Mouse (Mus musculus) forebrain, embryonic 10.5 days (tissue): ENCODE measurements around the gene Cmc1. TPM values are rescaled to one million over a fixed set of nuclear protein-coding genes. Genes with fewer than 3 reads are reported as not detected.

Source experiments
- DNase-seq: peaks from one replicate; pipeline ENCODE4 v3.0.0-alpha.2; 2017; ENCODE audit warnings: low spot score; ENCODE audit errors: extremely low spot score
- H3K27ac ChIP-seq: fragments of 300-500 bp; sonication (generic); 2 replicates; pipeline ENCODE4 v1.5.1; 2016; ENCODE audit warnings: mild to moderate bottlenecking
- H3K27me3 ChIP-seq: fragments of 300-500 bp; sonication (generic); 2 replicates; pipeline ENCODE4 v1.6.1; 2016; ENCODE audit warnings: mild to moderate bottlenecking; ENCODE audit not compliant: poor library complexity, severe bottlenecking
- H3K36me3 ChIP-seq: fragments of 300-500 bp; sonication (generic); replicated peaks from 2 replicates; pipeline ENCODE4 v1.6.1; 2016; ENCODE audit warnings: mild to moderate bottlenecking, moderate library complexity
- H3K4me1 ChIP-seq: fragments of 300-500 bp; sonication (generic); 2 replicates; pipeline ENCODE4 v1.6.1; 2016
- H3K4me3 ChIP-seq: fragments of 300-500 bp; sonication (generic); 2 replicates; pipeline ENCODE4 v1.5.1; 2016; ENCODE audit warnings: mild to moderate bottlenecking, moderate library complexity
- H3K9me3 ChIP-seq: fragments of 300-500 bp; sonication (generic); 2 replicates; pipeline ENCODE4 v1.6.1; 2016; ENCODE audit warnings: mild to moderate bottlenecking, moderate library complexity
- WGBS: fragments of 180-500 bp; shearing (Covaris S2); methylation state at CpG from one replicate; pipeline ENCODE4 v1.1.7; 2016; 5-methylcytosine and 5-hydroxymethylcytosine counted together
- polyA plus RNA-seq: library from polyadenylated mRNA; unstranded; fragments of >200 nt; fragmentation: Nextera tagmentation; extraction: Ambion mirVana; gene quantifications from 2 replicates; pipeline ENCODE4 v1.2.1, GENCODE M21; 2016

Cmc1 gene
- 30.9 and 32.1 TPM in 2 replicates for polyA plus RNA-seq

DNA sequence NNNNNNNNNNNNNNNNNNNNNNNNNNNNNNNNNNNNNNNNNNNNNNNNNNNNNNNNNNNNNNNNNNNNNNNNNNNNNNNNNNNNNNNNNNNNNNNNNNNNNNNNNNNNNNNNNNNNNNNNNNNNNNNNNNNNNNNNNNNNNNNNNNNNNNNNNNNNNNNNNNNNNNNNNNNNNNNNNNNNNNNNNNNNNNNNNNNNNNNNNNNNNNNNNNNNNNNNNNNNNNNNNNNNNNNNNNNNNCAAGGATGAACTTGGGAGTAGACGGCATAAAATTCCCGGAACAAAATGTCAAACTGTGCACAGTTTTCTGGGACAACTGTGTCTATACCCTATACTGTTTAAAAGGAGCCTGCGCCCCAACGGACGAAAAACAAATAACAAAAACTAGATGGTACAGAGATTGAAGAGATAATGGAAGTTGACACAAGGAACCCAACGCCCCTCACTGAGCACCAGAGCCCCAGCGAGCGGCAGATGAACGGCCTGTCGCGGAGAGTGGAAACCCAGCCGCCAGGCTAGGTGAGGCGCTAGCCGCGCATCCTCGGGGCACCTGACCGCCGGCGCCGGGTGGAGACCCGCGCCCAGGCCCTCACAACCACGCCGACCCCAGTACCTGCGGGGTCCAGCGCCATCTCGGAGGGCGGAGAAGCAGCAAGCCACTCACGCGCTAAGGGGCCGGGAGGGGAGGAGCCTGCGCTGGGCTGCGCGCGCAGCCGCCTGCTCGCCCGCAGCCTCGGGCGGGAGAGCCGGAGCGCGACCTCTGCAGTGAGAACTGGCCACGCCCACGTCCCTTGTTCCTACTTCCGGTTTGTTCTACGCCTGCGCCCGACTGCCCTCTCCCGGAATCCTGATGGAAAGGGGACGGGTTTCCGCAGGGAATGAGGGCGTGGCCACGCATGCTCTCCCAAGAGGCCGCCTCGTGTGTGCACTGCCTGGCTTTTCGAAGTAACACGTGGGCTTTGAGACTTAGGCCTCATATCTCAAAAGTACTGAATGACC lies at the start of gene Cmc1:
TSS of gene Cmc1 (minus strand) at position 771 of the 996 bp plus-strand sequence.
- WGBS = 3% methylated on average over 58 of the region's 58 CpGs
- DNase-seq = peak; percentile 98
- H3K9me3 ChIP-seq = peaks cover 4% of the 10 kb centered on the region; the same call in 1 of the 2 replicates
- H3K4me1 ChIP-seq = peaks cover 22% of the 10 kb centered on the region
- H3K4me3 ChIP-seq = peak within 1 kb of the TSS; percentile 81
- peaks cover 9% of the 10 kb centered on the region for H3K27me3 ChIP-seq
- H3K36me3 ChIP-seq = peaks cover 2% of the 10 kb centered on the region; the same call in 1 of the 2 replicates
- H3K27ac ChIP-seq = peak within 1 kb of the TSS; percentile 95

DNA sequence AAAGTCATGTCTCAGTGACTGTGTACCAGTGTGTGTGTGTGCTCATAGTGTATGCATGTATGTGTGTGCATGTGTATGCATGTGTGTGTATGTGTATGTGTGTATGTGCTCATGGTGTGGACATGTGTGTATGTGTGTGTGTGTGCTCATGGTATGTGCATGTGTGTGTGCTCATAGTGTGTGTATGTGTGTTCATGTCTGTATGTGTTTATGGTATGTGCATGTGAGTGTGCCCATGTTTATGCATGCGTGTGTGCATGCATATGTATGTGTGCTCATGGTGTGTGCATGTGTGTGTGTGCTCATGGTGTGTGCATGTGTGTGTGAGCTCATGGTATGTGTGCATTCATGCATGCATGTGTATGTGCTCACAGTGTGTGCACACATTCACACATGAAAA lies 48.6 kb upstream of the Cmc1 start:
- H3K4me1 ChIP-seq = no peaks in the 10 kb centered on the region
- 87% methylated on average over 1 of the region's 1 CpGs for WGBS
- DNase-seq = no peak
- no peaks in the 10 kb centered on the region for H3K36me3 ChIP-seq
- H3K27me3 ChIP-seq = no peaks in the 10 kb centered on the region
- no peak overlapping the region for H3K27ac ChIP-seq
- no peak overlapping the region for H3K4me3 ChIP-seq
- no peaks in the 10 kb centered on the region for H3K9me3 ChIP-seq

DNA sequence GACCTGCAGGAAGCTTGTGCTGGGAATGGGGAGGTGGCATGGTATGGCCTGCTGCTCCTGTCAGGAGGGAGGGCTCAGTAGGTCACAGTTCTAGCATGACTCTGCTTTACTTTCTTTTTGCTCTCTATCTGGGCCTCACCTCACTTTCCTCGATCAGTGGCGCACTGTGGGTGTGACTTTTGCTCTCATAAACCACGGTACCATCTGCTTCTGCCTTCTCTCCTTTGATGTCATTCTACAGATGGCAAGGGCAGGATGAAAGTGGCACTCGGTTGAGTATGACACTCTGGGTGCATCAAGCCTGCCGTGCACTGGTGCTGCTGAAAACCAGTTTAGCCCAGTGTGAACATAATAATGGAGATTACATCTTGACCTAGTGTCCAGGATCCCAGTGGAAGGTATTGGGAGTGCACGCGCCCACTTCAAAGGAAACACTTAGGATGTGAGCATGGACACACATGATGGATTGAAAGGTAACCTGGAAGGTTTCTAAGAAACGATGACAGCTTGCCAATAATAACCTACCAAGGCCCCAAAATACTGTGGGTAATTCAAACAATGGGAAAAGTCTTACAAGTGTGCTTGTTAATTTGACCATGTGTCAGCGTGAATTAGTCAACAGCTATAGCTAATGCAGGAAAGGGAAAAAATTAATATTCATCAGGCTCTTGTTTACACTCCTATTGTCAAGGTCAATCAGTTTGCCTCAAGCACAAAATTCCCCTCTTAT lies 46.8 kb upstream of the Cmc1 start:
- DNase-seq = no peak

DNA sequence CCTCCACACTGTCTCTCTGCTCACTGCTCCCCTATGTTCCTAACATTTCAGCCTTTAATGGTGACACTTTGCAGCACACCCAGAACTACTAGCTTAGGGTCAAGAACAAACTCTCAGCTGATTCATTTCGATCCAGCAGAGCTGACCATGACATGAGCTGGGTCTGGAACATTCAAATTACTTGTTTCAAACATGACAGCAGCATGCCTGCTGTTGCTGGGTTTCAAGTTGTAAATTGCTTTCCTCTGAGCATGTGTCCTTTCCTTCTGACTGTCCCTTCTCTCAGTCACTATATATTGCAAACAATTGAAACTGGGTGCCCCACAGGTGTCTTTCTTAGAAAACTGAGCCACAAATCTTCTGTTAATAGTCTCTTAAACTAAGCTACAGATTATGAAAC lies 43.3 kb upstream of the Cmc1 start:
- DNase-seq = no peak
- no peaks in the 10 kb centered on the region for H3K4me1 ChIP-seq
- no peak overlapping the region for H3K27ac ChIP-seq
- 91% methylated on average over 1 of the region's 1 CpGs for WGBS
- H3K9me3 ChIP-seq = no peaks in the 10 kb centered on the region
- no peaks in the 10 kb centered on the region for H3K36me3 ChIP-seq
- H3K4me3 ChIP-seq = no peak overlapping the region
- no peaks in the 10 kb centered on the region for H3K27me3 ChIP-seq

More for the DNA sequence above, 46.8 kb upstream of the Cmc1 start:
- Histone ChIP-seq H3K27ac (no peak overlapping the region), H3K27me3 (no peaks in the 10 kb centered on the region), H3K4me3 (no peak overlapping the region), H3K4me1 (no peaks in the 10 kb centered on the region), H3K9me3 (no peaks in the 10 kb centered on the region), H3K36me3 (no peaks in the 10 kb centered on the region)
- 91% methylated on average over 9 of the region's 9 CpGs for WGBS

DNA sequence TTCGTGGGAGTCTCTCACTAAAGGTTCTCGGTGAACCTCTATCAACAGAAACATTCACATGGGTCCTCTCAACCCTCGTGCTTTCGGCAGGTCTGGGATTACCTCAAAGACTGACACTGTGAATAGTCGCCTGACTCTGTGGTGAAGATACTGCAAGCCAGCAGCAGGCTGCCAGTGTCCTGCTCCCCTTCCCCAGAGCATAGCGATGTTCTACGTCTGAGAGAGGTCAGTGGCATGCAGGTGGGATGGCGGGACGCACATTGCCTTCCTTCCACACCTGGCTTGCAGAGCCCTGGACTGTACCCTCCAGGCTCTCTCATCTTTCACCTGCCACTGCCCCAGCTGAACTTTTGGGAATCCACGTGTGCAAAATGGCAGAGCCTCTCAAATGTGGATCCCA lies 41.3 kb upstream of the Cmc1 start:
- Histone ChIP-seq H3K4me1 (peaks cover 16% of the 10 kb centered on the region), H3K27ac (no peak overlapping the region), H3K36me3 (no peaks in the 10 kb centered on the region), H3K4me3 (no peak overlapping the region), H3K27me3 (no peaks in the 10 kb centered on the region), H3K9me3 (no peaks in the 10 kb centered on the region)
- 84% methylated on average over 10 of the region's 10 CpGs for WGBS
- DNase-seq = no peak

DNA sequence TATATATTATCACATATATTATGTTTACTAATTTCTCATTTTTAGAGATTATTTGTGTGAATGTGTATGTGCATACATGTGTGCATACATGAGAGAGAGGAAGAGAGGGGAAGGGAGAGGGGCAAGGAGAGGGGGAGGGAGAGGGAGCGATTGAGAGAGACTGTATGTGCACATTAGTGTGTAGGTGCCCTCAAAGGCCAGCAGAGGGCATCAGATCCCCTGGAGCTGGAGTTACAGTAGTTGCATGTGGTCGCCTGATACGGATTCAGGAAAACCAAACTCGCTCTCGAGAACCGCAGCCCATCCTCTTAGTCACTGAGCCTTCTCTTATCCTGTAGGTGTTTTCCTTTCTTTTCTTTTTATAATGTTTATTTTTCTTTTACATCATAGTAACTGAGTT lies 38.4 kb upstream of the Cmc1 start:
- no peak for DNase-seq
- Histone ChIP-seq H3K36me3 (no peaks in the 10 kb centered on the region), H3K27me3 (no peaks in the 10 kb centered on the region), H3K9me3 (no peaks in the 10 kb centered on the region), H3K4me3 (no peak overlapping the region), H3K27ac (no peak overlapping the region), H3K4me1 (peaks cover 17% of the 10 kb centered on the region)
- 95% methylated on average over 6 of the region's 6 CpGs for WGBS

DNA sequence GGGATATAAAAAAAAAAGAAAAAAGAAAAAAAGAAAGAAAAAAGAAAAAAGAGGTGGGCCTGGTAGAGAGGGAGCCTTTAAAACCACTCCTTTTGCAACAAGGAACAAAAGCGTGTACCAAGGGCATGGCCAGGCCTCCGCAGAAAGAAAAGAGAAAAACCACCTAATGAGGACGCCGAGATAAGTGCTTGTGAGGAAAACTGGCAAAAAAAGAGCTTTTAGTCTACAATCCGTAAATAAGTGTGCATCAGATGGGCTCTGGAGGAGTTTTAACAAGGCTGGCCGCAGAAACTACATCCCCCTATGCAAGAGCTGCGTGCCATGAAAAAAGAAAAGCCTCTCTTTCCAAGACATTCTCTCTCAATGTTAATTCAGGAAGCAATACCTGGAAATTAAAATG lies 37.4 kb upstream of the Cmc1 start:
- 57% methylated on average over 7 of the region's 7 CpGs for WGBS
- H3K4me1 ChIP-seq = peaks cover 17% of the 10 kb centered on the region
- no peaks in the 10 kb centered on the region for H3K27me3 ChIP-seq
- H3K4me3 ChIP-seq = no peak overlapping the region
- no peak for DNase-seq
- no peaks in the 10 kb centered on the region for H3K36me3 ChIP-seq
- no peaks in the 10 kb centered on the region for H3K9me3 ChIP-seq
- peak overlapping the region; percentile 26; the same call in 1 of the 2 replicates for H3K27ac ChIP-seq

DNA sequence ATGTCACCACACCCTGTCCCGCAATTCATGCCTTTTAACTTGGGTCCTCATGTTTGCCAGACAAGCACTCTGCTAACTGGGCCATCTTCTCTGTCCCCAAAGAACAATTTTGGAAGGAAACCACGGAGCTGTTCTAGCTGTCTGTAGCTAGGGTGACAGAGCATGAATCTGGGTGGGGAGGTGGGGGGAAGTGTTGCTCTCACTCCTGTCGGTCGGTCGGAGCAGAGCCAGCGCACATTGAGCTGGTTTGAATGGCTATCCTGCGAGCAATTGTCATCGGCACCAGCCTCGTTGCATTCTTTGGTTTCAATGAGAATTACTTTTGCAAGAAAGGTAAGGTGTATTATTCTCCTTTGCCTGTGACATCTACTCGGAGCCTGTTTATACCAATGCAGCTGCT lies 36.8 kb upstream of the Cmc1 start:
- DNase-seq = no peak
- Histone ChIP-seq H3K36me3 (no peaks in the 10 kb centered on the region), H3K27me3 (no peaks in the 10 kb centered on the region), H3K4me1 (peaks cover 17% of the 10 kb centered on the region), H3K27ac (peak overlapping the region; percentile 69), H3K4me3 (no peak overlapping the region), H3K9me3 (no peaks in the 10 kb centered on the region)
- WGBS = 64% methylated on average over 10 of the region's 10 CpGs

DNA sequence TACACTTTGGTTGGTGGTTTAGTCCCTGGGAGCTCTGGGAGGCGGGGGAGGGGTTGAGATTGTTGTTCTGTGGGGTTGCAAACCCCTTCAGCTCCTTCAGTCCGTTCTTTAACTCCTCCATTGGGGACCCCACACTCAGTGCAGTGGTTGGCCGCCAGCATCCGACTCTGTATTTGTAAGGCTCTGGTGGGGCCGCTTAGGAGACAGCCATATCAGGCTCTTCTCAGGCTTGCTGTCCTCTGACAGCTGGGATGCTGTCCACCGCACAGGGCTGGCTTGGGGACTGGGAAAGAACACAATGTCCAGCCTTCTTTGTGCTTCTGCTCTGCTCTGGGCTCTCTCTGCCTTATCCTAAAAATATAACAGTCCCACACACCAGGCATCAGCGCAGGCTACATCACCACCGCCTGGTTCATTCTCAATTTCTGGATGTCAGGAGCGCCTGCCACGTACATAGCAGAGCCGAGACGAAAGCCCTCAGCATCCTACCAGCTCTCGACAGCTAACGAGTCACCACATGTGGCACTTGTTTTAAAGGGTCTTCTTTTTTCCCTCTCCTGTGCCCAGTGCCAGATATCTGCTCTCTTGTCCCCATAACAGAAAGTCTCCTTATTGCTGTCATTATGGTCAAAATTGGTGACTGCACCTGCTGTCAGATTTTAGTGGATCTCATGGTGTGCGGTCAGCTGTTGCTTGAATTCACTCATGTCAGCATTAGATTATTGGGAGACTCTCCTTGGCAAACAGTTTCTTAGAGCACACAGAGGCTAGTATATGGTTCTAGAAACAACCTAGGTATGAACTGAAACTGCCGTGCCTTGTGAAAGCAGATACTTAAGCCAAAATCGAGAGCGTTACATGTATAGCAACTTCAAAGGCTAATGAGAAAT lies 29.4 kb upstream of the Cmc1 start:
- Histone ChIP-seq H3K9me3 (no peaks in the 10 kb centered on the region), H3K4me3 (no peak overlapping the region), H3K27ac (peak overlapping the region; percentile 2; the same call in 1 of the 2 replicates), H3K27me3 (no peaks in the 10 kb centered on the region), H3K36me3 (no peaks in the 10 kb centered on the region), H3K4me1 (no peaks in the 10 kb centered on the region)
- 92% methylated on average over 18 of the region's 18 CpGs for WGBS
- no peak for DNase-seq

DNA sequence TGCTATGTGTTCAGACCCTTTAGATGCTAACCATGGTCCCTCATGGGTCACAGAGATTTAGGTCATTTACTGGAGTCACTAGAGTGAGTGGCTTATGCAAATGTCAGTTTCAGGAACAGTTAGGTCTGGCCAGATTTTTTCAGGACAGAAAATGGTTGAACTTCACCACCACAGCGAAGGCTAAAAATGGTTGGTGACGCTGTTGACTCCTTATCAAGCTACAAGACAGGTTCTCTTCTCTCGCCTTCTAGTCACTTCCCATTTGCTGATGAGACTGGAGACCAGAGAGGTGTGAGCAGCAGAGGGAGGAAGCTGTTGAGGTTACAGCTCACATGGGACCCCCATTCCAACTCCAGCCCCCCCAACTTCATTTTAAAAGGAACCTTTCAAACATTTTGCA lies 26.7 kb upstream of the Cmc1 start:
- DNase-seq = no peak
- Histone ChIP-seq H3K36me3 (no peaks in the 10 kb centered on the region), H3K27me3 (no peaks in the 10 kb centered on the region), H3K27ac (no peak overlapping the region), H3K9me3 (peaks cover 5% of the 10 kb centered on the region; the same call in 1 of the 2 replicates), H3K4me1 (no peaks in the 10 kb centered on the region), H3K4me3 (no peak overlapping the region)
- 90% methylated on average over 3 of the region's 3 CpGs for WGBS

DNA sequence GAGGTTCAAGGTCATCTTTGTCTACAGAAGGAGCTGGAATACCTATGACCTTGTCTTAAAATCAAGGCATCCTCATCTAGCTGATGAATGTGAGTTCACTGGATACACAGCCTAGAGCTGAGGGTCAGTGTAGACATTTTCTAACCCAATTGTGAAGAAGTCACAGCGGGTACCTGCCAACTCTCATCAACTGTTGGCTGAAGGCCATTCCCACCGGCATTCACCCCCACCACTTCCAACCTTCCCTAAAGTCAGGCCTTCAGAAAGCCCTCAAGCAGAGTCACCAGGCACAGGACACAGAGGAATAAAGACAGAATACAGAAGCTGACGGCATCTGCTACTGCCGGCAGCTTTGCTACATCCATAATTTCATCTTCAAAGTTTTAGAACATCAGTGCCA lies 25.4 kb upstream of the Cmc1 start:
- Histone ChIP-seq H3K36me3 (no peaks in the 10 kb centered on the region), H3K4me1 (no peaks in the 10 kb centered on the region), H3K9me3 (peaks cover 5% of the 10 kb centered on the region; the same call in 1 of the 2 replicates), H3K4me3 (no peak overlapping the region), H3K27ac (no peak overlapping the region), H3K27me3 (no peaks in the 10 kb centered on the region)
- no peak for DNase-seq
- 93% methylated on average over 4 of the region's 4 CpGs for WGBS

DNA sequence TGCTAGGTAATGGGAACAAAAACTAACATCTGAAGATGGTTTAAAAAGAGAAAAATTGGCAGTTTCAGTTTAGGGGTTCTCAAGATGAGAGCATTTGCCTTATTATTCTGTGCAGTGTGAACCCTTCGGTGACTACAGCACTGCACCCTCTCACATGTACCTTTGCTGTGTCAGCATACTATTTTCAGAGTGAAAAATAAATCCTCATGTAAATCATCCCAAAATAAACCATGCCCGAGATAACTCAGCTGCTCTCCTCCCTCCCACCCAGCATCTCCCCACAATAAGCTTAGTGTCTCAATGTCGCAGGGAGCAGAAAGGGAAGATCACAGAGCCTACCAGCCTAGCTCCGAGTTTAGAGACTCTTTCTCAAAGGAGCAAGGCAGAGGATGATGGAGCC lies 23.1 kb upstream of the Cmc1 start:
- 84% methylated on average over 4 of the region's 4 CpGs for WGBS
- peaks cover 5% of the 10 kb centered on the region; the same call in 1 of the 2 replicates for H3K9me3 ChIP-seq

More for the DNA sequence above, 23.1 kb upstream of the Cmc1 start:
- H3K4me3 ChIP-seq = no peak overlapping the region
- DNase-seq = no peak
- H3K27ac ChIP-seq = no peak overlapping the region
- no peaks in the 10 kb centered on the region for H3K4me1 ChIP-seq
- H3K27me3 ChIP-seq = no peaks in the 10 kb centered on the region
- H3K36me3 ChIP-seq = no peaks in the 10 kb centered on the region
